Mouse (Mus musculus) cerebellum, postnatal 10 days (tissue): ENCODE results near the gene Surf1.
A peak's percentile ranks its signal among the peaks of the same experiment; 100 is the strongest.

Experiments
- DNase-seq, 2 experiments: peaks; one replicate each; pipeline ENCODE4 v3.0.0; 2021; ENCODE audit warnings: mixed read lengths in 2 of 2

Surf1 gene

GRCm38 (mm10) chr2:26921784-26922183 lies 5.5 kb upstream of the Surf1 start:
- DNase-seq, result peak in 1 of 2 experiments; percentile 24

- peak in 1 of 2 experiments; percentile 23 for DNase-seq
Observed at GRCm38 (mm10) chr2:26920190-26920855, 4.0 kb upstream of the Surf1 start.

- no peak for DNase-seq
Observed at GRCm38 (mm10) chr2:26919684-26920083, 3.4 kb upstream of the Surf1 start.

GRCm38 (mm10) chr2:26916738-26917137 lies 408 bp upstream of the Surf1 start:
- peak in 1 of 2 experiments; percentile 18 for DNase-seq

GRCm38 (mm10) chr2:26914148-26914941 lies 2.0 kb downstream of the Surf1 start:
- no peak for DNase-seq

- no peak for DNase-seq
Observed at GRCm38 (mm10) chr2:26913416-26914147, 2.7 kb downstream of the Surf1 start.

GRCm38 (mm10) chr2:26912253-26912770 lies 4.0 kb downstream of the Surf1 start:
- no peak for DNase-seq

- peak; percentile 84 to 88 for DNase-seq
Observed at GRCm38 (mm10) chr2:26910994-26911765, 5.2 kb downstream of the Surf1 start.

GRCm38 (mm10) chr2:26910124-26910993 lies 6.0 kb downstream of the Surf1 start, which contains the start of the genes Med22 and Rpl7a:
Gene Med22, minus strand, starts transcription at chr2:26910677.
Gene Rpl7a, plus strand, starts transcription at chr2:26910764.
- DNase-seq, result peak; percentile 100

- no peak for DNase-seq
Observed at GRCm38 (mm10) chr2:26909387-26909784, 6.9 kb downstream of the Surf1 start.

GRCm38 (mm10) chr2:26908710-26909386 lies 7.5 kb downstream of the Surf1 start:
- DNase-seq, result peak in 1 of 2 experiments; percentile 17

- peak; percentile 67 to 73 for DNase-seq
Observed at GRCm38 (mm10) chr2:26907109-26907508, 9.2 kb downstream of the Surf1 start.

GRCm38 (mm10) chr2:26906431-26906830 lies 9.9 kb downstream of the Surf1 start:
- DNase-seq, result no peak

GRCm38 (mm10) chr2:26905936-26906335 lies 10.4 kb downstream of the Surf1 start:
- no peak for DNase-seq

GRCm38 (mm10) chr2:26903311-26903710 lies 13.0 kb downstream of the Surf1 start:
- no peak for DNase-seq

GRCm38 (mm10) chr2:26902467-26903220 lies 13.7 kb downstream of the Surf1 start, which contains the start of gene Surf6:
Gene Surf6, minus strand, starts transcription at chr2:26902879.
- peak; percentile 94 to 96 for DNase-seq

GRCm38 (mm10) chr2:26901834-26902400 lies 14.4 kb downstream of the Surf1 start:
- DNase-seq, result no peak

- no peak for DNase-seq
Observed at GRCm38 (mm10) chr2:26900731-26901130, 15.6 kb downstream of the Surf1 start.

- no peak for DNase-seq
Observed at GRCm38 (mm10) chr2:26895898-26896297, 20.4 kb downstream of the Surf1 start.
